Mouse (Mus musculus) T-cell, adult 2 months (primary cell): ENCODE measurements around the gene Lipt1.

ENCODE experiments used
- DNase-seq: peaks from one replicate; pipeline ENCODE4 v3.0.0; 2022; ENCODE audit warnings: low spot score

The Lipt1 gene

DNA sequence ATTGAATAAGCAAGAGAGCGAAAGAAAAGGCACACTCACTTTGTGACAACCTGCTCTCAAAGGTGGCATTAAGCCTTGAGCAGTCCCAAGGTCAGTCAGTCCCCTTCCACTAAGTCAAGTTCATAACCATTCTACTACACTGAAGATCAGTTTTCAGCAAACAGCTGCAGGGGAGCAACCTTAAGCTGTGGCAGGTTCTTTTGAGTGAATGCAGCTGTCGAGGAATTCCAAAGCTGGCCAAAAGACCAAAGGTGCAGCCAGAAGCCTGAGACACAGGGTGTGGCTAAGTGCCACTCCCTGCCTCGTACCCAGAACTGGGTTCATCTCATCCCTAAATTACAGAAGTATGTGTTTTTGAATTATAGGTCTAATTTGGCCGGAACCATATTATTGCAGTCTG lies 28.3 kb downstream of the Lipt1 start:
- no peak for DNase-seq

DNA sequence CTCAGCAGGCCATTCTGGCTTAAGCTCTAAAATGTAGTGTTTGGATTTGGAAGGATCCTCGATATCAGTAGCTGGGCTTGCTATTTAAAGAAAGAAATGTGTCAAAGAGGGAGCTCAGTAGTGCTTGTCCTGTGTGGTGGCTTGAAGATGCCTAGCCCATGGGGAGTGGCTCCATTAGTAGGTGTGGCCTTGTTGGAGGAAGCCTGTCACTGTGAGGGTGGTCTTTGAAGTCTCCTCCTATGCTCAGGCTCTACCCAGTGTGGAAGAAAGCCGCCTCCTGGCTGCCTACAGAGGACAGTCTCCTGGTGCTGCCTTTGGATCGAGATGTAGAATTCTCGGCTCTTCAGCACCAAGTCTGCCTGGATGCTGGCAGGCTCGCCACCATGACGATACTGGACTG lies 28.8 kb downstream of the Lipt1 start:
- DNase-seq, result no peak

DNA sequence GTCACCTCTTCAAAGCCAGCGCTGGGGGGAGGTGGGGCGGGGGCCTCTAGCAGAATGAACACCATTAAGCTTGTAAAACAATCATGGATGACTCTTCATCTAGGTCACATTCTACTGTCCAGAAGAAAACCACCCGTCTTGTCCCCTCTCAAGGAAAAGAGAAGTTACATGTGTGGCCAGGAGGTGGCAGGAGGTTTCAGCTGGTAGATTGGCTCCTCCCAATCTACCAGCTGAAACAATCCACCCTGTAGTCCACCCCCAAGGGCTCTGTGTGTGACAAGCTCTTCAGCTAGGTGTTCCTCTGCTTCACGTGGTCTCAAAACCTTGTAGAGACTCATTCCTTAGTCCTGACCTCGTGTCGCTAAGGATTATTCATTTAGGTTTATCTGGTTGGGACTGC lies 31.6 kb downstream of the Lipt1 start:
- DNase-seq, result no peak

DNA sequence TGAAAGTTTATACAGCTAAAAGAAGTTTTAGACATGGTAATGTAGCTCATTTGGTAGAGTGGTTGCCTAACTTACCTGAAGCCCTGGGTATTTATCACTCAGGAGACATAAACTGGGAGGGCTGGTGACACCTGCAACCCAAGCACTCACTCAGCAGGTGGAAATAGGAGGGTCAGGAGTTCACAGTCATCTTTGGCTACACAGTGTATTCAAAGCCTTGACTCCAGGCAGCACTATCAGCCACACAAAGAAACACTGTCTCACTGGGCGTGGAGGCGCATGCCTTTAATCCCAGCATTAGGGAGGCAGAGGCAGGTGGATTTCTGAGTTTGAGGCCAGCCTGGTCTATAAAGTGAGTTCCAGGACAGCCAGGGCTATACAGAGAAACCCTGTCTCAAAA lies 41.2 kb downstream of the Lipt1 start:
- no peak for DNase-seq

DNA sequence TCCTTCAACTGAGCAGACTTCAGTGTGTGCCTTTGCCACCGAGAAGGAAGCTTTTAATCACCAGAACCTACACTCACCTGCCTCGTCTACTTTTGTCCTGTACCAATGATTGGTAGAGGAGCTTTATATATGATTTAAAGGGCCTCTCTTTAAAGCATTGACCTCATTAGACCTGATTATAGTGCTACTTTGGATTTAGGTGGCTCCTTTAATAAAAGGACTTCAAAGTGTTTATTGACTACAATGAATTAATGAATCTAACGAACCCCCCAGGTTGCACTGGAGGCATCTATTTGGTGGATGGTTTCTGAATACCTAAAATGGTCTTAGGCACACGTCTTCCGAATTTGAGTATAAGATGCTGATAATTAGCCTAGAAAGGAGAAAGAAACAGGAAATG lies 44.9 kb downstream of the Lipt1 start, which contains the start of gene Lyg2:
Gene Lyg2 (minus strand): TSS at position 101 of the 400 bp plus-strand sequence.
- no peak for DNase-seq

DNA sequence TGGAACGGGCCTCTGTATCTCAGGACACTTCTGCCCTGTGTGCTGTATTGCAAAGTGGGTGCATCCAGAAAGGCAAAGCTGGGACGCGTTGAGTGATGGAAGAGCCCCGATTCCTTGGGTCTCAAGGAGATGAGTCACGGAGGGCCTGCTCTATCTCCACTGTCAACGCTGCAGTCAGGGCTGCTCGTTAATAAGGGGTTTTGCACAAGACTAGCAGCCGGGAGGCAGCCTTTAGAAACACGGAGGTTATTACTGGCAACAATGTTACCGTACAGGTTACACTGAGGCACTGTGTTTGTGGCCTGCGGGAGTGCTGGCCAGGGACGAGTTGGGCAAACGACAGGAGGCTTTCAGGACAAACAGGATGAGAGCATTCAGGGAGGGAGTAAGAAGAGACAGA lies 46.1 kb downstream of the Lipt1 start:
- DNase-seq, result no peak

DNA sequence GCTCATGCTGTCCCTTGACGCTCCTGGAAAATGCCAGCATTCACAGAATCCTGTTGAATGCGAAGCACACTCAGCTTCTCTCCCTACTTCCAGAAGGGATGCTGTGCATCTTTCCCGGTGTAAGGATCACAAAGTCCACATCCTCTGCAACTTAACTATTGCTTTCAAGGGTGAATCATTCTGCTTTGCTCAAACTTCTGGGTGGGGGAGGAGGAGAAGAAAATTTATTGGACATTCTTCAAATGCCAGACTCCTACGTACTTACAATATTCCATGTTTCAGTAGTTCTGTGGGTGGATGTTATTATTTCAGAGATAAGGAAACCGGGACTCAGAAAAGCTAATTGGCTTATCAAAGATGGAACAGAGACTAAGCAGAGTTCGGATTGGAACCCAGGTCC lies 46.6 kb downstream of the Lipt1 start:
- DNase-seq, result no peak

DNA sequence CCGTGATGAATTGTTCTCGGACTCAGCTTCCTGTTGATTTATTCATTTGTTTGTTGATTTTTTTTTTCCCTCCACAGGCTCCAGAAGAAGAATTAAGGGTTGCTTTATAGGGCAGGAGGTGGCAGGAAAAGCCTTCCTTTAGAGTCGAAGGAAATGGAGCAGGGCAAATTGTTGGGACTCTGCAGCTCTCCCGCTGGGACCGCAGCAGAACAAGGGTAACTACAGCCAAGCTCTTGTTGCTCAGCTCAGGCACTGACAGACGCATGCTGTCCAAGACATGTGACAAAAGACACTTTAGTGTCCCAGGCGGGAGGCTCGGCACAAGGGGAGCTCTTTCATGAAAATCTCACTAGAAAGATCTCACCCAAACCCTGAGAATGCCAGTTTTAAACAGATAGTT lies 51.0 kb downstream of the Lipt1 start:
- no peak for DNase-seq
